Mouse (Mus musculus): Measurements from ENCODE around the gene Akap9.
"Not testable (repeated sequence)": the region's sequence is repeated elsewhere in the genome, so short reads cannot be mapped to it uniquely, and the experiment has no call there.

The Akap9 gene

GRCm38 (mm10) chr5:3970936-3971335 is 43.1 kb downstream of the Akap9 start:
- no peak for DNase-seq

DNA sequence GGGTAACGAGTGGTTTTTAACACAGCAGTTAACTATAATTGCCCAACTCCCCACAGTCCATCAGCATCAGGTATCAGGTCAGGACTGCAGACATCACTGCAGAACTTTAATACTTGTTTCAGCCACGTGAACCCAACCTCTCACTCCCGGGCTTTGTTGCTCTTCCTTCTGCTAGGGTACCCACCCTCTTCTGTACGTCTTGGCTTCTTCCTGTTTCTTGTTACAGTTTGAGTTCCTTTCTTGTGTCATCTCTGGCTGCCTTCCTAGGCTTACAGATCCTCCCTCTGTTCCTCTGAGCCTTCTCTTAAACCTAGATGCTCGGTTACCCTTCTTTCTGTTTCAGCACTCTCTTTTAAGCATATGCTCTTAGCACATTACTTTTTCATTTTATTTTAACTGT is 45.9 kb downstream of the Akap9 start:
- no peak for DNase-seq

DNA sequence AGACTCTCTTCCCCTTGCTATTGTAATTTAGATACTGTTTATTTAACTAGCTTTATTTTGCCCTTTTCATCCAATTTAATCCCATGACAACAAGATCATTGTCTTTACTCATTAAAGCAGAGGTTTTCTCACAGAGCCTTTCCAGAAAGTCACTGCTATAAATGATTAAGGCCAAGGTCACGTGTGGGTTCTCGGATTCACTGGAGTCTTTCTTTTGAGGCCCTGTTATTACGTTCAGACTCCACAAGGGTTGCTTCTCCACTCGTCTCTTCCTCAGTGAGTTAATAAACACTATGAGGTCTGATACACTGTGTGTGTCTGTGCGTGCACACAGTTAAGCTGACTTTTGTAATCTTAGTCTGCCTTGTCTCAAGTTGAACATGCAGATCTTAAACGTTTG is 47.0 kb downstream of the Akap9 start:
- no peak for DNase-seq

DNA sequence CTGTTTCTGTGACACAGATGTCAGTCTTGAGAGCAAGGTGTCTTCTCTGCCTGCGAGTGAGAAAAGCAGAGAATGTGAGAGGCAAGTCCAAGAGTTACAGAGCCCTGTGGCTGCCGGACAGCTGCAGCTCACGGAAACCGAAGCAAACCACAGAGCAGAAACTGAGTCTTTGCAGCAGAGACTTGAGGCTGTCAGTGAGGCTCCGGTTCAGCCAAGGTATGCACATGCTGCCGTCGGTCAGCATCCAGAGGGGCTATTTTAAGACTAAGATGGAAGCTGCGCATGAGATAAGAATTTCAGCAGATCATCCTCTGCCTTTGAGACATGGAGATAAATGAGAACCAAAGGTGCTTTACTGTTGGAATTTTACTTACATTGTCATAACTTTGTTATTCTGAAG is 48.3 kb downstream of the Akap9 start:
- no peak for DNase-seq

DNA sequence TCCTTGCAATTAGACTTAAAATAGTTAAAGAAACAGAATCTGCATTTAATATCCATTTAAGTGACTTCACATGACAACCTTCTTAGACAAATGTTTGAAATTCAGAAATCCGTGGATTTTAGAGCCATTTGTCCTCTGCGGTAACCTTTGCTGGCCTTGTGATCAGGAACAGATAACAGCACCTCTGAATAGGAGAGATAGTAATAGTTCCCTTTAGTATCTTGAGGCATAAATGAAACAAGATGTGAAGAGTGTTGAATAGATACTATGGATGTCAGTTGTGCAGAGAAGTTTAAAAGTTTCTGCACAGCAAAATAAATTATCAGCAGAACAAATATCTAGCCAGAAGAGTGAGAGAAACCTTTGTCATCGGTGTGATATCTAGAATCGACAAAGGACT is 50.0 kb downstream of the Akap9 start:
- no peak for DNase-seq

GRCm38 (mm10) chr5:3989608-3990007 is 61.8 kb downstream of the Akap9 start:
- DNase-seq = no peak

- DNase-seq = no peak
Observed at GRCm38 (mm10) chr5:3990499-3990898, 62.6 kb downstream of the Akap9 start.

DNA sequence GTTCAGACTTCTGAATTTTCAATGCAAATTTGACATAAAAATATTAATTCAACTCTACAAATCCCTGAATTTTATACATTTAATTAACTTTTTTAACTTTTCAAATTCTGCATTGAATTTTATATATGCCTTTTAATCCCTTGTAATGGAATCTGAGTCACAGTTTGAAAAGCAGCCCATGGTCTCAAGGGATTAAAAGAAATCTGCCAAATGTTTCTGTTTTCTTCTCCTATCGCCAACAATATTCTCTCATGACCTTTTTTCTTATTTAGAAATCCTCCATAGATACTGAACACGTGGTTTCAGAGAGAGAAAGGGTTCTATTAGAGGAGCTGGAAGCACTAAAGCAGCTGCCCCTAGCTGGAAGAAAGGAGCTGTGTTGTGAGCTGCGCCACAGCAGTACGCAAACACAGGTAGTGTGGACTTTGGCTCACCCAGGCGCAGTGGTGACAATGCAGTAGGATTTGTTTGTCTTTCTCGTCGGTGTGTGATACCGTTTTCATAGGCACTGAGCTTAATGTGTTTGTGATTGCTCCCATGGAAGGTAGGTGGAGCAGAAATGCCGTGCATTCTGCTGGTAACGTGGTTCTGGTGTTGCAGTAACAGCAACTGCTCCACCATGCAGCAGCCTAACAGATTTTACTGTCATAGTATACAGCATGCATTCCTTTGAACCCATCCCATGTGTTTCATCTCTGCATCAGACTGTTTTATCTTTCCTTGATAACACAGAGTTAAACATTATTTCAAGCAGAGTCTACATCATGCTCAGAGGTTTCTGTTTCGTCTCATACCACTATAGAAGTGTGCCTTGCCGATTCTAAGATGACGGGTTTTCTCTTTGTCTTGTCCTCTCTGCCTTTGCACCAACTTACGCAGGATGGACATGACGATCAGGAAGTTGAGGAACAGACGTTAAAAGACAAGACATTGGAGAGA is 76.9 kb downstream of the Akap9 start:
- DNase-seq = no peak

GRCm38 (mm10) chr5:4006606-4007005 is 78.8 kb downstream of the Akap9 start:
- DNase-seq = no peak

DNA sequence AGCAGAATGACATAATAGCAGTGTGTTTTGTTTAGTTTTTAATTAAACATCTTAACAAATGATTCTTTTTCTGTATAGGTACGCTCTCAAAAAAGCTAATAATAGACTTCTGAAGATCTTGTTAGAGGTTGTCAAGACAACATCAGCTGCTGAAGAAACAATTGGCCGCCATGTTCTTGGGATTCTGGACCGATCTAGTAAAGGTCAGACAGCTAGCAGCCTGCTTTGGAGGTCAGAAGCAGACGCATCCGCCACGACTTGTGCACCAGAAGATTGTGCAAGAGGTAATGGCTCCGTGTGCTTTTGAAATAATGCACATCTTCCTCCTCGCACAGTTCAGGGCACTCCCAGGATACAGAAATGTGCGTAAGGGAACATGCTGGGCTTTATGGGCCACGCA is 80.4 kb downstream of the Akap9 start:
- no peak for DNase-seq

GRCm38 (mm10) chr5:4009540-4009939 is 81.7 kb downstream of the Akap9 start:
- DNase-seq = no peak

DNA sequence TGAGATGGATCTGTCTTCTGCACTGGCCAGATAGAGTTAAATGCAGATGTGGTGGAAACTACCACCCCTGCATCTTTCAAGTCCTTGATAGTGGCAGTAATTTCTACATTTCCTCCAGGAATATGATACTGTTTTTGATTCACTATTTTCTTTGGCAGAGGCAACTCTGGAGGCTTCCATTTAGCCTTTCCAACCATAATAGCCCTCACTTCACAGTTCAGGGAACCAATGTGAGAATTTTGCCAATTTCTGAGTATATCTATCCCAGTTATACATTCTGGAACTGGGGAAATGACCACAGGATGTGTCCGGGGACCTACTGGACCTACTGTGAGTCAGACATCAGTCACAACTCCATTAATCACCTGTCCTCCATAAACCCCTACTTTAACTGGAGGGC is 89.8 kb downstream of the Akap9 start:
- DNase-seq = not testable (repeated sequence)

DNA sequence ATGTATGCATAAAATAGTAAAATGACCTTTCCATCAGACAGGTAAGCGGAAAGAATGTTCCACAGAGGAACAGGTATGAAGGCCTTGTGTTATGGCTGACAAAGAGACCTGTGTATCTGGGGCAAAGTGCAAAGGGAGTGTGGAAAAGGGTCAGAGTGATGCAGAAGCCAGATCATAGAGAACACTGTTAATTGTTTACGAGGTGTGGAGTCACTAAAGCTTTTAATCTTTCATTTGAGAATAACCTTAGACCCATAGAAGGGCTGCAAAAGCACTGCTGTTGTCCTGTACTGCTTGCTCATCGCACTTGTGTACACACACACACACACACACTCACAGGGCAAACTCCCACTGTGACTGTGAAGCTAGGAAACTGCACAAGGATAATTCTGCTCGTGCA is 91.5 kb downstream of the Akap9 start:
- DNase-seq = no peak

GRCm38 (mm10) chr5:4020018-4020417 is 92.2 kb downstream of the Akap9 start:
- no peak for DNase-seq

DNA sequence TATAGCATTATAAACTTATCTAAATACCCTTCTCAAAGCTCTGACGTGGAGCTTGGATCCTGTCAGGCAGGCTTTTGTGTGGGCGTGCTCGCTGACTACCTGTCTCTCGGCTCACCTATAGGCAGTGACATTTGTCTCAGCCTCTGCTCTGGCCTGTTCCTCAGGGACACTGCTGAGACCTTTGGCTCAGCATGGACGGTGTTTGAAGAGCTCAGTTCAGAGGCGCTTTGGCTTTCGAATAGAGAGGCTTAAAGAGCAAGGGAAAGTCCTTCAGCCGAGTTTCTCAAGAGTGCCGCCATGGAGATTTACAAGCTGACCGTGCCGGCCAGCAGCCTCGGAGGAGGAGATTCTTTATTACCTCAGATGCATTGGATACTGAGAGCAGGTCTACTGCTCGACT is 95.3 kb downstream of the Akap9 start:
- DNase-seq = no peak

DNA sequence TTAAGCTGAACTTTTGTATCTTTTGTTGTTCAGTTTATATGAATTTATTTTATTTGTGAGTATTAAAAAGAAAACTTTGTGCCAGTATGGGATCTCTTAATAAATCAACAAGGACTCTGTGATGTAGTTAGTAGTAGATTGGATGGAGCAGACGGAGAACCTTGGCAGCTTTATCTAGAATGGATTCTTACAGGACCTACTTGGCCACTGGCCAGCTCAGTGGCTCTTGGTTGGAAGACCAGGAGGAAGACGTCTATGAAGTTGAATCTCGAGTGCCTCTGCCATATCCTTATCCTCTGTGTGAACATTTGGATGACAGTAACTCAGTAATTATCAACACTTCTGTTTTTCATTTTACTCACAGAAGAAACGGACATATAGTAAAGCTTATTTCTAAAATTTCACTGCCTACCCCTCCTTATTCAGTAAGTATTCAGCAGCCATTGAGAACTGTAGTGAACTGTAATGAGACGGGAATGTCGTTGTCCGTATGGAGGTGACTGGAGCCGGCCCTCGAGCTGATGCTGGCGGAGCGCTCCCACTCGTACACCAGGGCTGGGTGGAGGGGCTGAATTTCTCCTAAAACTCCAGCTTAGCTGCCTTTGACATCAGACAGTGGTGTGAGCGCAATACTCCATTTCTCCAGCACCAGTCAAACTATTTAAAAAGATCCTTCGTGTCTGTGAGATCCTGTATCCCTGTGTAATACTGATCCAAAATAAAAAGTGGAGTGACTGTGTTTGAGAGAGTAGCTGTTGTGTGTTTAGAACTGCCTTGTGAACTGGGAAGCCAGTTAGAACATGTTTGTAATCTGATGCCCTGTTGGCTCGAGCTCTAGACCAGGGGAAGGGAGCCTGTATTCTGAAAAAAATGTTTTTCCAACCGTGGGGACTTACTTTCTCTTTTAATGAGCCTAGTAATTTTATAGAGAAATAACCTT is 96.2 kb downstream of the Akap9 start:
- DNase-seq = peak; percentile 23

DNA sequence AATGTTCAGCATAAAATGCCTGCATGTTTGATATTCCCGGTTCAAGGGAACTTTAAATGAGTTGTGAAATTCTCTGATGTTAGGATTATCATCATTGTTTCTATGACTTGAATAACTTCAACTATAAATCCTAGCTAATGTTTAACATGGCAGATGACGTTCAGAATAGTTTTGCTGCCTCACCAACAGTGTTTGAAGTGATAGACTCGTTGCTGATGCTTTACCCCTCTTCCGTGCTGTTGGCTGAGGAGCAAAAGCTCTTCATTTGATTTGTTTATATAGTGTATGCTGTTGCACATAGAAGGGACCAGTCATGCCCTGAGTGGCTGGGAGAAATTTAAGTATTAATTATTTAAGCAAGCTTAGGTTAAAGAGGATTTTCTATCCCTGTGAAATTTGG is 96.9 kb downstream of the Akap9 start:
- no peak for DNase-seq

GRCm38 (mm10) chr5:4026336-4026735 is 98.5 kb downstream of the Akap9 start:
- not testable (repeated sequence) for DNase-seq

- DNase-seq = no peak
Observed at GRCm38 (mm10) chr5:4028486-4029173, 100.8 kb downstream of the Akap9 start.

DNA sequence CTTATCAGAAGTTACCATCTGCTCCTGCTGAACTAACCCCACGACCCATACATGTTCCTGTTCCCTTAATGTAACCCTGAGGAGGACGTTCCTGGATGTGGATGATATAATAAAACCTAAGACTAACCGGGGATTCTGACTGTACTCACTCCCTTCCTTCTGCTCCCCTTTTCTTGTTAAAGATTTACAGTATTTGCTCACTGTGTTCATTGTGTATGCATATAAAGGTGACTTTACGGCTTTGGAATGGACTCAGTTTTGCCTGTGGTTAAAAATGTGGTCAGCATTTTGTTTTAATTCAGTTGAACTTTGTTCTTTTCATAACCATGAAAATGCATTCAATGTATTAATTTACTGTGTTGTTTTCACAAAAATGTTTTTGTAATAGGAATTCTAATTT is 104.0 kb downstream of the Akap9 start:
- DNase-seq = no peak

- DNase-seq = no peak
Observed at GRCm38 (mm10) chr5:4036686-4037085, 108.8 kb downstream of the Akap9 start.

DNA sequence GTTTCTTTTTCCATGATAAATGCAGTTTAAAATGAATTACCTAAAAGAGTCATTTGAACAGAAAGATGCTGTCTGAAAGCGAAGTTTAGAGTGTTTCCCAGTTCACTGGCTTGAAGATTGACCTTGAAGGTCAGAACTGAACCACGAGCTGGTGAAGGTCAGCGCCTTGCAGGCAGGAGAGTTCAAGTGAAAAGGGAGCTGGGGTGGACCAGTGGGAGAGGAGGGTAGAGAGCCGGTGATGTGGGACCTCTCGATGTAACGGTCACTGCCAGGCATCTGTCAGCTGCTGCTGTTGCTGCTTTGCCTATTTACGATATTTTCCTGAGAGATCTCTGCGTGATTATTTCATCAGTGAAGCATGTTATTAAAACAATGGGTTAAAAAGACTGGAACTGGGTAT is 111.5 kb downstream of the Akap9 start:
- no peak for DNase-seq

GRCm38 (mm10) chr5:4040372-4040771 is 112.5 kb downstream of the Akap9 start:
- DNase-seq = peak; percentile 6

All from lung, postnatal 14 days (tissue).